Mouse (Mus musculus) induced T-regulatory cell, adult 2 months (primary cell): ENCODE results near the gene Rex1bd.

ENCODE experiments used
- DNase-seq: peaks from one replicate; pipeline ENCODE4 v3.0.0-alpha.2; 2012; ENCODE audit warnings: low read depth

Rex1bd gene

DNA sequence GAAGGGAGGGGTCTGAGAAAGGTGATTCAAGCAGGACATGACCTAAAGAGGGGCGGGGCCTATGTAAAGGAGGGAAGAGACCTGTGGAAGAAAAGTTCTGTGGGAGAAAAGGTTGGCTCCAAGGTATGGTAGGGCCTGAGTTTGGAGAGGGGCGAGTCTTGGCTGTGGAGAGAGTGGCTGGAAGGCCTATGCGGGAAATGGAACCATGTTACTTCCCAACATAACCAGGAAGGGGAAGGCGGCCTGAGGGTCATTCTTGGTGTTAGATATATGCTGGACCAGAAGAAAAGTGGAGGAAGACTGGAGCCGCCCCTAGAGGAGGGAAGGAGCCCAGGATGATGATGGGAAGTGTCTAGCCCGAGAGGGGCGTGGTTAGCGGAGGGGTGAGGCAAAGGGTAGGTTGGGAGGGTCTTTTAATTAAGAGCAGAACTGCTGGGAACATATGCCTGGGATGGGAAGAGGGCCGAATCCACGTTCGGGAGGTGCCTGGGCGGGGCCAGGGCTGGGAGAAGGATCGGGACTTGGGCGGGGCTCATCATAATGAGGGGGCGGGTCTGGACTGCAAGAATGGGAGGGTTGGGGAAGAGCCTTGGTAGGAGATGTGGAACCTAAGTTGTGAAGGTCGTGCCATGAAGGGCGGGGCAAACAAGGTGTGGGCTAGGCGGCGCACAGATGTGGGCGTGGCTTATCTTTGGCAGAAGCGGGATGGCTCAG is 29.1 kb downstream of the Rex1bd start:
- DNase-seq = peak; percentile 62

DNA sequence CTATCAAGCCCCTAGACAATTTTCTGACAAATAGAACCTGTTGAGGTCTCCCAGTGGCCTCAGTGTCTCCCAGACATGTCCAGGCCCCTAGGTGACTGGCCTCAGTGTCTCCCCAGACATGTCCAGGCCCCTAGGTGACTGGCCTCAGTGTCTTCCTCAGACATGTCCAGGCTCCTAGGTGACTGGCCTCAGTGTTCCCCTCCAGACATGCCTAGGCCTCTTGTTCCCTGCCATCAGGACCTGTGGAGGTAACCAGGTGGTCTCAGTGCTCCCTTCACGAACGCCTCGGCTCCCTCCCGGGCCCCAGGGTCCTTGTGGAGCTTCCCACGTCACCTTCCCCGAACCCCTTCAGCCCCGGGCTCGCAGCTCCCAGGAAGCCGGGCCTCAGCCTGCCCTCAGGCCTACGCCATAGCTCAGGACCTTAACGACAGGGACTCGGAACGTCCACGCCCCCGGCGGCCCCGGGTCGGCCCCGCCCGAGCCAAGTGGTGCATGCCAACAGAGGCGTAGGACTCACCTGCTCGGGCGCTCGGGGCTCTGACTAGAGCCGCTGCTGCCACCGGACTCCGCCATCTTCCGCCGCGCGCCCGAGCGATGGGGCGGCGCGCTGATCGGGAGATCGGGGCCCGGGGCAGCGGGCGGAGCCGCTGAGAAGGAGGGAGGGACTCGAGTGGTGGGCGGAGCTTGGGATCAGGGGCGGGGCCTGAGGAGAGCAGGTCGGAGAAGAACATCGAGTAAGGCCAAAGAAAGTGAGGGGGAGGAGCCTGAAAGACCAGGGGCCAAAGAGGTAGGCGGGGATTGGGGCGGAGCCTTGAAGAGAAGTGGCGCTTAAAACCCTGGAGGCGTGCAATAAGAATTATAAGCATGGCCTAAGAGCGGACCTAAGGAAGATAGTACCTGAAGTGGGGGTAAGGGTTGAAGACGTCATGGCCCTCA is 30.0 kb downstream of the Rex1bd start, which contains the start of gene Klhl26:
Gene Klhl26, minus strand, starts transcription at position 636 of the 936 bp plus-strand sequence.
- peak; percentile 97 for DNase-seq

DNA sequence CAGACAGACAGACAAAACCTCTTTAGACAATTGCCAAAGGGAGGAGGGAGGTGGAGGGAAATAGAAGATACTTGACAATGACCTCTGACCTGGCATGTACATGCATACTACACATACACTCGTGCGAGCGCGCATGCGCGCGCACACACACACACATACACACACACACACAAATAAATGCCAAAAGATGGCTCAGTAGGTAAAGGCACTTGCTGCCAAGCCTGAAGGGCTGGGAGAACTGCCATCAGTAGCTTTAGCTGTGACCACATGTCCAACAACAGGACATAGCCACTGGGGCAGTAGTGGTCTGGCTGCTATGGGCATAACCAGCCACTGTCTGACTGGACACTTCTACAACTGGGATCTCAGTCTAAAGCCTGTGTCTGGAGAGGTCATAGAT is 34.7 kb downstream of the Rex1bd start:
- DNase-seq = no peak

- no peak for DNase-seq
Observed at GRCm38 (mm10) chr8:70469938-70470337, 36.6 kb downstream of the Rex1bd start.

GRCm38 (mm10) chr8:70469295-70469916 is 37.1 kb downstream of the Rex1bd start:
- no peak for DNase-seq

- DNase-seq = no peak
Observed at GRCm38 (mm10) chr8:70468733-70469132, 37.8 kb downstream of the Rex1bd start.

DNA sequence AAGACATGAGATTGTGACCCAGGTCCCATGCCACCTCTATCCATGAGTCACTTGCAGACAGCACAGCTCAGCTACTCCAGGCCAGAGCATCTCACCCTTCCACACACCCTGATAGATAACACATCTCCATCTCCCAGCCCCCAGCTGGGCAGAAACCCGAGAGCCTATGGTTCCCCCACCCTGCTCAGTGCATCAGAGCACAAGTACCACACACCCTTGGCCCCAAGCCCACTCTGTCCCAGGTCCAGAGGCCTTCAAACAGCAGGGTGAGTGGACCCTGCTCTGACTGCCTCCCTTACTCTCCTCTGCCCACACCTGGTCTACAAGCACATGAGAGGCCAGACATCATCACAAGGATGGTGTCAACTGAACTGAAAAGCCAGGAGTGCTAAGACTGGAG is 38.6 kb downstream of the Rex1bd start:
- no peak for DNase-seq

GRCm38 (mm10) chr8:70467229-70467725 is 39.3 kb downstream of the Rex1bd start:
- no peak for DNase-seq

GRCm38 (mm10) chr8:70466771-70467170 is 39.8 kb downstream of the Rex1bd start:
- DNase-seq = no peak

GRCm38 (mm10) chr8:70466305-70466704 is 40.2 kb downstream of the Rex1bd start:
- no peak for DNase-seq

DNA sequence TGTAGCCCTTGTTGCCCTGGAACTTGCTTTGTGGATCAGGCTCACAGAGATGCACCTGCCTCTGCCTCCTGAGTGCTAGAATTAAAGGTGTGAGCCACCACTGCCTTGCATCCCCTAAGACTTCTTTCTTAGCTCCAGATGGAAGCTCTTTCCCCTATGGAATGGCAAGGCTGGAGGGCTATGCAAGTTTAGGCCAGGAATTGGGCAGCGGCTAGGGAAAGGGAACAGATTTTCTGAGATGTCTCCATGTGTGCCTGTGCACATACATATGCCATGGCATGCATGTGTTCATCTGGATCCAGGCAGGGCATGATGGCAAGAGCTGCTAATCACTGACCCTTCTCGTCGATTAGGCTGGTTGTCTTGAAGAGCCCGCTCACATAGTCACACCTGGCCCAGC is 40.9 kb downstream of the Rex1bd start:
- no peak for DNase-seq

GRCm38 (mm10) chr8:70464162-70464561 is 42.4 kb downstream of the Rex1bd start:
- DNase-seq = no peak

- no peak for DNase-seq
Observed at GRCm38 (mm10) chr8:70463306-70463705, 43.2 kb downstream of the Rex1bd start.

- no peak for DNase-seq
Observed at GRCm38 (mm10) chr8:70462516-70462813, 44.1 kb downstream of the Rex1bd start.

DNA sequence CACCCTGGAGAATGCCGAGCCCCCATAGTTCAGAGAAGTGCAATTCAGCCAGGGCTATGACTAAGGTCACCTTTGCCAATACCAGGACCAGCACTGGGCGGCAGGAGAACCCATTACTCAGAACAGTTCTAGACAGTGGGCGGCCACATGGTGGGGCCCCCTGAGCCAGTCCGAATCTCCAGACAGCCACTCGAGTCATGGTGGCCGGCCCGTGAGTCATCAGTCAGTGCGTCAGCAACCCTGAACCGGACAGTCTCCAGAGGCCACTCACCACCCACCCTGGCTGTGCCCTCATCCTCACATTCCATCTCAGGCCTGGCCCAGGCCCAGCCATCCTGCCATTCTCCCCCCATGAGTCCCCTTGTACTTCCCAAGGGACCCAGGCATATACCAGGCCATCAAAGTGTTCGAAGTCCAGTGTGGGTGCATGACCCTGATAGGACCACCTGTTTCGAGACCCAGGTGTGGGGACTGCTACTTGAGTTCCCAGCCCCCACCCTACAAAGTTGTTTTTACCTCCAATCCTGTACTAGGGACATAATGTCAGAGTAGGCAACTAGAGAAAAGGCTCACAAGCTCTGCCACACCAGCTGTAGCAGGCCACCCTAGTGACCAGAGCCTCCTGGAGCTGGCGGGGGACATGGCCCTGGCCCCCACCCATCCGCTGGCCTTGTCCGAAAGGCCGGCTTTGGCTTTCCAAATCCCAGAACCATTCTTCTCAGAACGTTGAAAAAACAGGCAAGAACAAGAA is 44.6 kb downstream of the Rex1bd start:
- no peak for DNase-seq

GRCm38 (mm10) chr8:70460606-70461005 is 45.9 kb downstream of the Rex1bd start:
- no peak for DNase-seq

- no peak for DNase-seq
Observed at GRCm38 (mm10) chr8:70460199-70460598, 46.4 kb downstream of the Rex1bd start.

DNA sequence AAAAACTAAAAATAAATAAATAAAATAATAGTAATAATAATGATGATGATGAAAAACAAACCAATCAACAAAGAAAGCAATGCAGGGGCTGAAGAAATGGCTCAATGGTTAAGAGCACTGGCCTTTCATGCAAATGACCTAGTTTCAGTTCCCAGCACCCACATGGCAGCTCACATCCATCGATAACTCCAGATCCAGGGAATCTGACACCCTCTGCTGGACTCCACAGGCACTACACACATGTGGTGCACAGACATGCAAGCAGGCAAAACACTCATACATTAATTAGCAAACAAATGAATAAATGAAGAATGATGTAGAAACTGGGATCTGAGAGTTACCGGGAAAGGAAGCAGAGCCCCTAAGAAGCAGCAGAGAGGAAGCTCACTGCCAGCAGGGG is 46.9 kb downstream of the Rex1bd start:
- DNase-seq = no peak

DNA sequence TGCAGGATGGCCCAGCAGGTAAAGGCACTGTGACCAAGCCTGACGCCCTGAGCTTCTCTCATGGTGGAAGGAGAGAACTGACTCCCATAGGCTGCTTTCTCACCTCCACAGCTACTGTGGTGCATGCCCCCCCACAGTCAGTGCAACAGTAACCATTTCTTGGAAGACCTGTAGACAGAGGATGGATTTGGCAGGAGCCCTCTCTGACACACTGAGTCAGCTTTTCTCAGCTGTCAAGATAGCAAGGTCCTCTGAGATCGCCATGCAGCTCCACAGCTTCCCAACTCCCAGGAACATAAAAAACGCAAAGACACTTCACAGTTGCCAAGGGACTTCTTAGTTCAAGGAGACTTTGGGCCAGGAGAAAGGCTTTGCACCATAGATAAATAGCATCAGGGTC is 48.1 kb downstream of the Rex1bd start:
- DNase-seq = no peak

- DNase-seq = no peak
Observed at GRCm38 (mm10) chr8:70457882-70458281, 48.7 kb downstream of the Rex1bd start.

- DNase-seq = no peak
Observed at GRCm38 (mm10) chr8:70456996-70457395, 49.6 kb downstream of the Rex1bd start.
